ENCODE assay signal across 8 mouse cellular contexts in the genomic region with DNA sequence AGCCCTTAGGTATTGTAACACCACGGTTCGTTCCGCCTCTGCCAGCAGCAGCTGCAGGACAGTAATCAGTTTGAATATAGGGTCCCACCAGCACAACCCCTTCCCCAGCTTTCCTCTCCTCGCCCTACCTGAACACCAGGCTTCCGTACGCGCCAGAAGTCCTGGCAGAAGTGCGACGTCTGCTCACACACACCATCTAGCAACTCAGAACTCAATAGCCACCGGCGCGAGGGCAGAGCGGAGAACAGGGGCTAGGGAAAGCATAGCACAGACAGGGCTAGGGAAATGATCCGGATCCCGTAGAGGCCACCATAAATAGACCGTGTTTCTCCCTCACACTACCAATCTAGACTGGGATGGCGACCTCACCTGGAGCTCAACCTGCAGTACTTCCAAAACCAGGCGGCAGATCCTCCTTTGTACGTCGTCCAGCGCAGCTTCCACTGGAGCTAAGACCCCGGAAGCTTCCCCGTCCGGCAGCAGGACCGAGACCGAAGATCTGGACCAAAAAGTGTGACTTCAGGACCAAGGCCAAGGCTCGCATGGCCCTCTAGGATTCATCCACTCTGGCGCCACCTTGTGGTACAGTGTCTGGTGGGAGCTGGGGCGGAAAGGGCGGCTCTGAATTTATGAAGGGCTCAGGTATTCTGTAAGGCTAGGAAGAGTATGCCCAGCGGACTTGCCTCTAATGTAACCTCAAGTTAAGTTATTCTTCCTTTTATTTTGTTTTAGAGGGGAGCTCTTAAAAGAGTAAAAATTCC. TPM values are rescaled to one million over a fixed set of nuclear protein-coding genes. Genes with fewer than 3 reads are reported as not detected.
DNase-seq lines count a peak whose midpoint lies in the region; ATAC-seq and TF ChIP-seq lines count a peak whose summit lies in the region.

No protein-coding gene starts in this region.

- H3K27ac ChIP-seq in cortical plate, adult 2 months (ENCODE audit: insufficient read depth, low read length), result no peak overlapping the region
- no peak overlapping the region for H3K27ac ChIP-seq in intestine, embryonic 16.5 days (ENCODE audit: low read length)
- H3K27ac ChIP-seq in limb, embryonic 13.5 days, result no peak overlapping the region
- peak overlapping the region; percentile 94; the same call in 1 of the 2 replicates for H3K27ac ChIP-seq in midbrain, embryonic 15.5 days
- no peak overlapping the region for H3K27ac ChIP-seq in spleen, adult 2 months (ENCODE audit: insufficient read depth, low read length)

- H3K4me2 ChIP-seq in intestine, embryonic 16.5 days (ENCODE audit: low read depth, low read length), result peak overlapping the region; percentile 93; the same call in 1 of the 2 replicates
- H3K4me2 ChIP-seq in limb, embryonic 13.5 days (replicated peaks), result peak overlapping the region; percentile 93
- H3K4me2 ChIP-seq in midbrain, embryonic 15.5 days, result peak overlapping the region; percentile 70

- 8% methylated on average over 31 of the region's 31 CpGs for WGBS in intestine, embryonic 16.5 days
- 5% methylated on average over 31 of the region's 31 CpGs for WGBS in limb, embryonic 13.5 days
- 7% methylated on average over 31 of the region's 31 CpGs for WGBS in midbrain, embryonic 15.5 days
- WGBS in spleen, adult 2 months, result 27% methylated on average over 31 of the region's 31 CpGs

- H3K9me3 ChIP-seq in intestine, embryonic 16.5 days (ENCODE audit: control insufficient read depth, low read length), result no peaks in the 10 kb centered on the region
- H3K9me3 ChIP-seq in limb, embryonic 13.5 days, result no peaks in the 10 kb centered on the region
- H3K9me3 ChIP-seq in midbrain, embryonic 15.5 days, result no peaks in the 10 kb centered on the region

- TF ChIP-seq CTCF in cortical plate, adult 2 months (IDR thresholded peaks at IDR 0.05; ENCODE audit: extremely low read depth, insufficient read depth, low read length), result peak; percentile 71
- peak; percentile 93; the same call in 1 of the 2 replicates for TF ChIP-seq CTCF in spleen, adult 2 months (IDR thresholded peaks at IDR 0.05; ENCODE audit: extremely low read depth, insufficient read depth, insufficient read length, insufficient replicate concordance)

- H3K4me1 ChIP-seq in cortical plate, adult 2 months (ENCODE audit: control insufficient read depth, insufficient read depth, low read length), result peaks cover 2% of the 10 kb centered on the region; the same call in 1 of the 2 replicates
- peaks cover 21% of the 10 kb centered on the region for H3K4me1 ChIP-seq in intestine, embryonic 16.5 days (ENCODE audit: control insufficient read depth, insufficient read depth, low read length)
- H3K4me1 ChIP-seq in limb, embryonic 13.5 days, result peaks cover 30% of the 10 kb centered on the region
- peaks cover 42% of the 10 kb centered on the region for H3K4me1 ChIP-seq in midbrain, embryonic 15.5 days
- peaks cover 11% of the 10 kb centered on the region for H3K4me1 ChIP-seq in spleen, adult 2 months (ENCODE audit: control insufficient read depth, insufficient read depth, insufficient read length)

- no peak for TF ChIP-seq POLR2A in cortical plate, adult 2 months (IDR thresholded peaks at IDR 0.05; ENCODE audit: extremely low read depth, insufficient read depth, low read length)
- no peak for TF ChIP-seq POLR2A in spleen, adult 2 months (IDR thresholded peaks at IDR 0.05; ENCODE audit: low read depth, low read length)

- H3K4me3 ChIP-seq in cortical plate, adult 2 months (ENCODE audit: insufficient read depth, low read length), result no peak overlapping the region; the same call in 1 of the 2 replicates
- peak overlapping the region; percentile 59 for H3K4me3 ChIP-seq in intestine, embryonic 16.5 days (ENCODE audit: low read length)
- H3K4me3 ChIP-seq in limb, embryonic 13.5 days, result peak overlapping the region; percentile 54
- H3K4me3 ChIP-seq in midbrain, embryonic 15.5 days, result peak overlapping the region; percentile 62
- H3K4me3 ChIP-seq in spleen, adult 2 months (ENCODE audit: extremely low read depth, insufficient read depth, insufficient read length), result no peak overlapping the region

- H3K27me3 ChIP-seq in intestine, embryonic 16.5 days (replicated peaks; ENCODE audit: control insufficient read depth, insufficient read depth, low read length), result peaks cover 13% of the 10 kb centered on the region
- H3K27me3 ChIP-seq in limb, embryonic 13.5 days, result peaks cover 28% of the 10 kb centered on the region
- no peaks in the 10 kb centered on the region for H3K27me3 ChIP-seq in midbrain, embryonic 15.5 days (replicated peaks)
- H3K27me3 ChIP-seq in spleen, adult 2 months (ENCODE audit: control insufficient read depth, insufficient read depth, low read length), result no peaks in the 10 kb centered on the region

- H3K36me3 ChIP-seq in intestine, embryonic 16.5 days (ENCODE audit: control insufficient read depth, insufficient read depth, low read length), result no peaks in the 10 kb centered on the region
- no peaks in the 10 kb centered on the region; the same call in 1 of the 2 replicates for H3K36me3 ChIP-seq in limb, embryonic 13.5 days
- no peaks in the 10 kb centered on the region for H3K36me3 ChIP-seq in midbrain, embryonic 15.5 days (replicated peaks)
- no peaks in the 10 kb centered on the region for H3K36me3 ChIP-seq in spleen, adult 2 months (ENCODE audit: control insufficient read depth, insufficient read depth, low read length)

- no peak overlapping the region for H3K9ac ChIP-seq in intestine, embryonic 16.5 days (ENCODE audit: low read depth, low read length)
- no peak overlapping the region for H3K9ac ChIP-seq in limb, embryonic 13.5 days
- H3K9ac ChIP-seq in midbrain, embryonic 15.5 days, result no peak overlapping the region

- ATAC-seq in cerebellum, adult (ENCODE audit: insufficient number of reproducible peaks, low FRiP score, low TSS enrichment), result no peak
- ATAC-seq in granulocyte monocyte progenitor cell, adult 5-6 weeks (replicated peaks; ENCODE audit: poor library complexity, severe bottlenecking), result peak; percentile 51
- 0 out of 2 replicates have a peak, but pooled peaks have one; percentile 0 for ATAC-seq in intestine, embryonic 16.5 days
- no peak for ATAC-seq in limb, embryonic 13.5 days (ENCODE audit: low FRiP score, low read depth)
- ATAC-seq in midbrain, embryonic 15.5 days (replicated peaks), result no peak

- DNase-seq in cerebellum, adult 11 months, result peak; percentile 87
- DNase-seq in spleen, adult 2 months (ENCODE audit: low read depth in 1 of 2, low spot score in 2 of 2), result peak; percentile 72 to 88

RNA-seq across cellular contexts. Expression of gene 4931428F04Rik, which starts 1.1 kb away (rescaled TPM):
- polyA plus RNA-seq in cortical plate, adult 2 months (2012; rRNA removed), result 24.3 and 26.3 TPM in 2 replicates
- total RNA-seq in granulocyte monocyte progenitor cell, adult 5-6 weeks (2014; fragmentation: Nextera tagmentation), result 2.7 and 4.0 TPM in 2 replicates
- total RNA-seq in granulocyte monocyte progenitor cell, adult 5-6 weeks (2017), result 0.56 and 0.93 TPM in 2 replicates
- 6.7 and 7.2 TPM in 2 replicates for polyA plus RNA-seq in intestine, embryonic 16.5 days (2015; fragmentation: Nextera tagmentation; extraction: Ambion mirVana)
- polyA plus RNA-seq in limb, embryonic 13.5 days (2015; fragmentation: Nextera tagmentation; extraction: Ambion mirVana), result 16.3 TPM in 2 replicates
- polyA plus RNA-seq in midbrain, embryonic 15.5 days (2015; fragmentation: Nextera tagmentation; extraction: Ambion mirVana), result 165 and 173 TPM in 2 replicates
- 3.7 and 3.9 TPM in 2 replicates for polyA plus RNA-seq in spleen, adult 2 months (2012; rRNA removed)

RNA-seq across cellular contexts. Expression of gene Exoc3l, which starts 5.2 kb away (rescaled TPM):
- 1.4 and 1.9 TPM in 2 replicates for polyA plus RNA-seq in cortical plate, adult 2 months (2012; rRNA removed)
- not detected in 2 replicates for total RNA-seq in granulocyte monocyte progenitor cell, adult 5-6 weeks (2014; fragmentation: Nextera tagmentation)
- total RNA-seq in granulocyte monocyte progenitor cell, adult 5-6 weeks (2017), result 0.60 and 2.5 TPM in 2 replicates
- polyA plus RNA-seq in intestine, embryonic 16.5 days (2015; fragmentation: Nextera tagmentation; extraction: Ambion mirVana), result 6.6 and 7.4 TPM in 2 replicates
- polyA plus RNA-seq in limb, embryonic 13.5 days (2015; fragmentation: Nextera tagmentation; extraction: Ambion mirVana), result 8.3 and 9.1 TPM in 2 replicates
- polyA plus RNA-seq in midbrain, embryonic 15.5 days (2015; fragmentation: Nextera tagmentation; extraction: Ambion mirVana), result 11.8 and 12.7 TPM in 2 replicates
- 21.4 and 23.4 TPM in 2 replicates for polyA plus RNA-seq in spleen, adult 2 months (2012; rRNA removed)

RNA-seq across cellular contexts. Expression of gene E2f4, which starts 6.7 kb away (rescaled TPM):
- polyA plus RNA-seq in cortical plate, adult 2 months (2012; rRNA removed), result 63.4 and 65.6 TPM in 2 replicates
- total RNA-seq in granulocyte monocyte progenitor cell, adult 5-6 weeks (2014; fragmentation: Nextera tagmentation), result 139 and 170 TPM in 2 replicates
- total RNA-seq in granulocyte monocyte progenitor cell, adult 5-6 weeks (2017), result 44.3 and 50.9 TPM in 2 replicates
- 86.7 and 89.2 TPM in 2 replicates for polyA plus RNA-seq in intestine, embryonic 16.5 days (2015; fragmentation: Nextera tagmentation; extraction: Ambion mirVana)
- 73.6 and 75.4 TPM in 2 replicates for polyA plus RNA-seq in limb, embryonic 13.5 days (2015; fragmentation: Nextera tagmentation; extraction: Ambion mirVana)
- 45.3 and 48.9 TPM in 2 replicates for polyA plus RNA-seq in midbrain, embryonic 15.5 days (2015; fragmentation: Nextera tagmentation; extraction: Ambion mirVana)
- 165 and 202 TPM in 2 replicates for polyA plus RNA-seq in spleen, adult 2 months (2012; rRNA removed)

RNA-seq across cellular contexts. Expression of gene Elmo3, which starts 14.7 kb away (rescaled TPM):
- 2.4 and 2.9 TPM in 2 replicates for polyA plus RNA-seq in cortical plate, adult 2 months (2012; rRNA removed)
- total RNA-seq in granulocyte monocyte progenitor cell, adult 5-6 weeks (2014; fragmentation: Nextera tagmentation), result 2.6 and 5.6 TPM in 2 replicates
- 0.05 and 3.2 TPM in 2 replicates for total RNA-seq in granulocyte monocyte progenitor cell, adult 5-6 weeks (2017)
- polyA plus RNA-seq in intestine, embryonic 16.5 days (2015; fragmentation: Nextera tagmentation; extraction: Ambion mirVana), result 28.0 and 30.3 TPM in 2 replicates
- 3.9 and 5.1 TPM in 2 replicates for polyA plus RNA-seq in limb, embryonic 13.5 days (2015; fragmentation: Nextera tagmentation; extraction: Ambion mirVana)
- polyA plus RNA-seq in midbrain, embryonic 15.5 days (2015; fragmentation: Nextera tagmentation; extraction: Ambion mirVana), result 1.1 and 1.3 TPM in 2 replicates
- polyA plus RNA-seq in spleen, adult 2 months (2012; rRNA removed), result 7.2 and 7.7 TPM in 2 replicates

RNA-seq across cellular contexts. Expression of gene Nol3, which starts 14.8 kb away (rescaled TPM):
- polyA plus RNA-seq in cortical plate, adult 2 months (2012; rRNA removed), result 14.3 and 15.5 TPM in 2 replicates
- total RNA-seq in granulocyte monocyte progenitor cell, adult 5-6 weeks (2014; fragmentation: Nextera tagmentation), result not detected in 2 replicates
- not detected in 2 replicates for total RNA-seq in granulocyte monocyte progenitor cell, adult 5-6 weeks (2017)
- 1.3 and 1.4 TPM in 2 replicates for polyA plus RNA-seq in intestine, embryonic 16.5 days (2015; fragmentation: Nextera tagmentation; extraction: Ambion mirVana)
- 2.7 and 3.1 TPM in 2 replicates for polyA plus RNA-seq in limb, embryonic 13.5 days (2015; fragmentation: Nextera tagmentation; extraction: Ambion mirVana)
- 4.0 and 4.5 TPM in 2 replicates for polyA plus RNA-seq in midbrain, embryonic 15.5 days (2015; fragmentation: Nextera tagmentation; extraction: Ambion mirVana)
- 0.53 and 0.70 TPM in 2 replicates for polyA plus RNA-seq in spleen, adult 2 months (2012; rRNA removed)

Comparison
In these comparisons a context has a peak if more than half of its experiments do, and no peak if none do; other contexts are left out.
1. ATAC-seq: peak in granulocyte monocyte progenitor cell, adult 5-6 weeks (single experiment) and intestine, embryonic 16.5 days (single experiment); none in cerebellum, adult (single experiment), limb, embryonic 13.5 days (single experiment) and midbrain, embryonic 15.5 days (single experiment).
2. H3K4me3 ChIP-seq: peak in intestine, embryonic 16.5 days (single experiment), limb, embryonic 13.5 days (single experiment) and midbrain, embryonic 15.5 days (single experiment); none in cortical plate, adult 2 months (single experiment) and spleen, adult 2 months (single experiment).
3. Peak in every context shown above with its lines, with median percentiles within 50 percentile points of each other: H3K4me2 ChIP-seq.